Comparison of ENCODE assay signal across 8 mouse cellular contexts in genomic region chr12:110503406-110504144, GRCm38 (mm10). TPM values are rescaled to one million over a fixed set of nuclear protein-coding genes. Genes with fewer than 3 reads are reported as not detected.
DNase-seq lines count a peak whose midpoint lies in the region; ATAC-seq and TF ChIP-seq lines count a peak whose summit lies in the region.

No protein-coding gene starts in this region.

- H3K4me1 ChIP-seq in spleen, adult 2 months (ENCODE audit: control insufficient read depth, insufficient read depth, insufficient read length) = peaks cover 61% of the 10 kb centered on the region
- peaks cover 12% of the 10 kb centered on the region for H3K4me1 ChIP-seq in bone marrow, adult 2 months (ENCODE audit: control insufficient read depth, insufficient read depth, low read length)
- peaks cover 80% of the 10 kb centered on the region for H3K4me1 ChIP-seq in liver, embryonic 13.5 days (replicated peaks)
- H3K4me1 ChIP-seq in hindbrain, embryonic 10.5 days (replicated peaks) = peaks cover 67% of the 10 kb centered on the region

- intact Hi-C loops in gastrocnemius, postnatal 14 days (cut with DNase I; ENCODE audit: low total_unique reads) = no loop called here

- peak; percentile 52 to 67 for DNase-seq in spleen, adult 2 months (ENCODE audit: low read depth in 1 of 2, low spot score in 2 of 2)
- no peak for DNase-seq in spleen, adult 12 weeks (ENCODE audit: low spot score)
- DNase-seq in liver, embryonic 13.5 days = no peak
- peak; percentile 78 for DNase-seq in splenic B cell, adult 2 months (ENCODE audit: low read depth, low spot score)
- DNase-seq in cerebellum, adult 18-20 months = no peak
- DNase-seq in gastrocnemius, postnatal 14 days = no peak
- no peak for DNase-seq in hindbrain, embryonic 10.5 days (ENCODE audit: low spot score)

- no peak for TF ChIP-seq CTCF in spleen, adult 2 months (IDR thresholded peaks at IDR 0.05; ENCODE audit: extremely low read depth, insufficient read depth, insufficient read length, insufficient replicate concordance)
- TF ChIP-seq CTCF in bone marrow, adult 2 months (IDR thresholded peaks at IDR 0.05; ENCODE audit: control insufficient read depth, insufficient read depth, low read length) = no peak

- no peak overlapping the region for H3K9ac ChIP-seq in liver, embryonic 13.5 days

- H3K27me3 ChIP-seq in spleen, adult 2 months (ENCODE audit: control insufficient read depth, insufficient read depth, low read length) = no peaks in the 10 kb centered on the region
- no peaks in the 10 kb centered on the region for H3K27me3 ChIP-seq in liver, embryonic 13.5 days
- H3K27me3 ChIP-seq in splenic B cell, adult 2 months (ENCODE audit: control insufficient read depth, insufficient read depth, low read length, poor library complexity, severe bottlenecking) = no peaks in the 10 kb centered on the region
- H3K27me3 ChIP-seq in hindbrain, embryonic 10.5 days (ENCODE audit: insufficient read depth, poor library complexity, severe bottlenecking) = no peaks in the 10 kb centered on the region

- WGBS in spleen, adult 2 months = 44% methylated on average over 8 of the region's 8 CpGs
- 43% methylated on average over 8 of the region's 8 CpGs for WGBS in bone marrow, adult 2 months
- WGBS in liver, embryonic 13.5 days (ENCODE audit: insufficient replicate concordance) = 58% methylated on average over 8 of the region's 8 CpGs
- WGBS in hindbrain, embryonic 10.5 days = 86% methylated on average over 8 of the region's 8 CpGs

- H3K4me3 ChIP-seq in spleen, adult 2 months (ENCODE audit: extremely low read depth, insufficient read depth, insufficient read length) = no peak overlapping the region
- no peak overlapping the region for H3K4me3 ChIP-seq in bone marrow, adult 2 months (replicated peaks; ENCODE audit: control insufficient read depth, low read depth, low read length)
- no peak overlapping the region for H3K4me3 ChIP-seq in liver, embryonic 13.5 days (replicated peaks)
- no peak overlapping the region for H3K4me3 ChIP-seq in hindbrain, embryonic 10.5 days

- H3K9me3 ChIP-seq in liver, embryonic 13.5 days (replicated peaks) = no peaks in the 10 kb centered on the region
- no peaks in the 10 kb centered on the region for H3K9me3 ChIP-seq in hindbrain, embryonic 10.5 days

- TF ChIP-seq POLR2A in spleen, adult 2 months (IDR thresholded peaks at IDR 0.05; ENCODE audit: low read depth, low read length) = no peak
- TF ChIP-seq POLR2A in bone marrow, adult 2 months (IDR thresholded peaks at IDR 0.05; ENCODE audit: borderline replicate concordance, control insufficient read depth, low read depth, low read length) = no peak

- no peaks in the 10 kb centered on the region for H3K36me3 ChIP-seq in spleen, adult 2 months (ENCODE audit: control insufficient read depth, insufficient read depth, low read length)
- no peaks in the 10 kb centered on the region for H3K36me3 ChIP-seq in liver, embryonic 13.5 days
- H3K36me3 ChIP-seq in splenic B cell, adult 2 months (ENCODE audit: control insufficient read depth, insufficient read depth, low read length, poor library complexity, severe bottlenecking) = no peaks in the 10 kb centered on the region
- H3K36me3 ChIP-seq in hindbrain, embryonic 10.5 days = 0 out of 2 replicates have a peak, but pooled peaks cover 12% of the 10 kb centered on the region

- no peak overlapping the region for H3K4me2 ChIP-seq in liver, embryonic 13.5 days

- peak overlapping the region; percentile 82 for H3K27ac ChIP-seq in spleen, adult 2 months (ENCODE audit: insufficient read depth, low read length)
- peak overlapping the region; percentile 50; the same call in 1 of the 2 replicates for H3K27ac ChIP-seq in bone marrow, adult 2 months (ENCODE audit: control insufficient read depth, insufficient read depth, low read depth, low read length, poor library complexity)
- H3K27ac ChIP-seq in liver, embryonic 13.5 days = peak overlapping the region; percentile 29; the same call in 1 of the 2 replicates
- no peak overlapping the region for H3K27ac ChIP-seq in hindbrain, embryonic 10.5 days

- peak; percentile 44 for ATAC-seq in liver, embryonic 13.5 days (ENCODE audit: low read depth)

RNA-seq across cellular contexts. Expression of gene Ppp2r5c, which starts 56.7 kb away (rescaled TPM):
- 22.0 and 22.8 TPM in 2 replicates for polyA plus RNA-seq in spleen, adult 2 months (2012; rRNA removed)
- 38.6 and 59.4 TPM in 2 replicates for polyA plus RNA-seq in bone marrow, adult 2 months (2011; ENCODE audit: insufficient read depth, insufficient read length, low replicate concordance, missing spikeins)
- 86.2 and 97.8 TPM in 2 replicates for polyA plus RNA-seq in liver, embryonic 13.5 days (2015; fragmentation: Nextera tagmentation; extraction: Ambion mirVana)
- total RNA-seq in gastrocnemius, postnatal 14 days (2021) = 10 to 100 TPM; 60.2 to 61.9 TPM
- 139 and 146 TPM in 2 replicates for polyA plus RNA-seq in hindbrain, embryonic 10.5 days (2016; fragmentation: Nextera tagmentation; extraction: Ambion mirVana)

Comparison
In these comparisons a context has a peak if more than half of its experiments do, and no peak if none do; other contexts are left out.
1. DNase-seq: peak in spleen, adult 2 months (2 of 2) and splenic B cell, adult 2 months (single experiment); none in spleen, adult 12 weeks (single experiment), liver, embryonic 13.5 days (single experiment), cerebellum, adult 18-20 months (0 of 2), gastrocnemius, postnatal 14 days (single experiment) and hindbrain, embryonic 10.5 days (single experiment).